Mouse (Mus musculus) hindbrain, embryonic 16.5 days (tissue): ENCODE data around the gene Ccr6. TPM values are rescaled to one million over a fixed set of nuclear protein-coding genes. Genes with fewer than 3 reads are reported as not detected.

ENCODE experiments used
- ATAC-seq: fragments of 200-750 bp; cut with Nextera tagmentation; 2 replicates; pipeline ENCODE4 v1.8.0; 2017; ENCODE audit warnings: moderate TSS enrichment, moderate library complexity
- H3K27ac ChIP-seq: fragments of 300-500 bp; sonication (generic); 2 replicates; pipeline ENCODE4 v1.5.1; 2014; ENCODE audit warnings: low read depth, mild to moderate bottlenecking, control low read depth, low read length, moderate library complexity
- H3K27me3 ChIP-seq: fragments of 300-500 bp; sonication (generic); replicated peaks from 2 replicates; pipeline ENCODE4 v1.6.1; 2014; ENCODE audit warnings: low read length; ENCODE audit not compliant: control insufficient read depth, insufficient read depth
- H3K36me3 ChIP-seq: fragments of 300-500 bp; sonication (generic); 2 replicates; pipeline ENCODE4 v1.6.1; 2014; ENCODE audit warnings: mild to moderate bottlenecking, low read length, moderate library complexity, mixed read lengths; ENCODE audit not compliant: control insufficient read depth, insufficient read depth
- H3K4me1 ChIP-seq: fragments of 300-500 bp; sonication (generic); 2 replicates; pipeline ENCODE4 v1.6.1; 2014; ENCODE audit warnings: low read depth, low read length; ENCODE audit not compliant: control insufficient read depth, insufficient read depth
- H3K4me2 ChIP-seq: fragments of 300-500 bp; sonication (generic); 2 replicates; pipeline ENCODE4 v1.6.1; 2014; ENCODE audit warnings: mild to moderate bottlenecking, low read length, control low read depth, moderate library complexity
- H3K4me3 ChIP-seq: fragments of 300-500 bp; sonication (generic); 2 replicates; pipeline ENCODE4 v1.5.1; 2014; ENCODE audit warnings: mild to moderate bottlenecking, low read length, control low read depth, moderate library complexity
- H3K9ac ChIP-seq: fragments of 300-500 bp; sonication (generic); 2 replicates; pipeline ENCODE4 v1.6.1; 2014; ENCODE audit warnings: low read depth, mild to moderate bottlenecking, control low read depth, low read length, moderate library complexity
- H3K9me3 ChIP-seq: fragments of 300-500 bp; sonication (generic); 2 replicates; pipeline ENCODE4 v1.6.1; 2014; ENCODE audit warnings: mild to moderate bottlenecking, low read length, moderate library complexity; ENCODE audit not compliant: control insufficient read depth
- WGBS: fragments of 180-500 bp; shearing (Covaris S2); extraction: QIAGEN DNeasy Blood & Tissue Kit; methylation state at CpG from one replicate; pipeline ENCODE4 v1.1.7; 2014; 5-methylcytosine and 5-hydroxymethylcytosine counted together
- polyA plus RNA-seq: library from polyadenylated mRNA; unstranded; fragments of >200 nt; fragmentation: Nextera tagmentation; extraction: Ambion mirVana; gene quantifications from 2 replicates; pipeline ENCODE4 v1.2.1, GENCODE M21; 2015

Ccr6 gene
- polyA plus RNA-seq, 1 experiment from 2014 or later: not detected

DNA sequence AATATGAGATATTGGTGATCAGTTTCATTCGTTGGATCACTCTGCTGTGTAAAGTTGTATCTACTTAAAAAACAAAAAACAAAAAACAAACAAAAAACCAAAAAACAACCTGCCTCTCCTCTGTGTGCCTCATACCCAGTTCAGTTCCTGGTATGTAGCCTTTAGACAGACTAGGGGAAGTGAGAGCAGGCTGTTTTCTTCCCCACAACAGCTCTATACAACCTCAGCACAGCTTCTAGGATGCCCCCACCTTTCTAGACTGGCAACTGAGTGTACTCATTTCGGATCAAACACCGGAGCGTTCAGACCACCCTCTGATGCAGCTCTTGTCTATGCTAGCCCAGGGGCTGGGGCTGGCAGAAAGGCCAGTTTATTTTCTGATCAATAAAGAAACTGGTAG is 10.1 kb upstream of the Ccr6 start:
- Histone ChIP-seq H3K4me2 (no peak overlapping the region), H3K9me3 (no peaks in the 10 kb centered on the region), H3K4me3 (no peak overlapping the region), H3K36me3 (no peaks in the 10 kb centered on the region), H3K9ac (no peak overlapping the region), H3K27ac (no peak overlapping the region), H3K4me1 (no peaks in the 10 kb centered on the region), H3K27me3 (no peaks in the 10 kb centered on the region)
- WGBS: 81% methylated on average over 4 of the region's 4 CpGs
- ATAC-seq: no peak

- ATAC-seq: no peak
- Histone ChIP-seq H3K4me2 (no peak overlapping the region), H3K4me3 (no peak overlapping the region), H3K27me3 (no peaks in the 10 kb centered on the region), H3K27ac (no peak overlapping the region), H3K4me1 (no peaks in the 10 kb centered on the region), H3K9me3 (no peaks in the 10 kb centered on the region), H3K9ac (no peak overlapping the region), H3K36me3 (no peaks in the 10 kb centered on the region)
- 45% methylated on average over 9 of the region's 9 CpGs for WGBS
Observed at GRCm38 (mm10) chr17:8228622-8229021, 7.2 kb upstream of the Ccr6 start.

DNA sequence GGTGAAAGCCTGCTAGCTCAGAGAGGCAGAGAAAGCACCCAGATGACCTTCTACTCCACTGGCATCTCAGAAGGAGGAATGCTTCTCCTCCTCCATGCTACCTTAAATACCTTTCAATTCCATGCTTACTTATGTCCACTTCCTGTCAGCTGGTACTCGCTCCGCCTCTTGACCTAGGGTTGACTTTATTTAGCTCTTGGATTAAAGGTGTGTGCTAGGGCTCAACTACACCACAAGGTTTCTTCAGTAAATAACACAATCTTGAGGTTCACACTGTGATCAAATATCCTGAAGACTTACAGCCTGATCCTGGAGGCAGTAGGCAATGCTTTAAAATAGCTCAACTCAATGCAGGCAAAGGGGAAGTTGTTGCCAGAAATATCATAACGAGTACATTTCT is 6.2 kb upstream of the Ccr6 start:
- Histone ChIP-seq H3K4me1 (no peaks in the 10 kb centered on the region), H3K27ac (no peak overlapping the region), H3K4me2 (no peak overlapping the region), H3K9ac (no peak overlapping the region), H3K27me3 (no peaks in the 10 kb centered on the region), H3K9me3 (no peaks in the 10 kb centered on the region), H3K4me3 (no peak overlapping the region), H3K36me3 (no peaks in the 10 kb centered on the region)
- no peak for ATAC-seq
- WGBS: 98% methylated on average over 3 of the region's 3 CpGs

DNA sequence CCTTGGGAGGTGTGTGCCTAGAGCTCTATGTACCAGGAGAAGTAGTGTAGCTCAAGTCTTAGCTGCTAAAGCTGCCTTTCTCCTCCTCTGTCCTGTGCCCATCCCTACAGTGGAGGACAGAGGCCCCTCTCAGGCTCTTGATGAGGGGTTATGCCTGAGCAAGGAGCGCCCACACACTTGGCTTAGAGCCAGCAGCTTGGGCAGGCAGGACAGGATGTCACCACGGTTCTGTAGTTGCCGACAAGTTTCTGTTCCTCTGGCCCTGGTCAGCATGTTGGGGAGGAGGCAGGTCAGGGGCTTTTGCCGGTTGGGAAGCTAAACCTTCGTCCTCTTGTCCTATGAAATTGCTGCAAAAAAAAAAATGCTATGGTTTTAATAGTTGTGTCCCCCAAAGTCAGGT is 3.8 kb upstream of the Ccr6 start:
- no peak overlapping the region for H3K4me2 ChIP-seq
- ATAC-seq: no peak
- H3K36me3 ChIP-seq: no peaks in the 10 kb centered on the region
- H3K27ac ChIP-seq: no peak overlapping the region
- no peak overlapping the region for H3K4me3 ChIP-seq
- 60% methylated on average over 5 of the region's 5 CpGs for WGBS
- no peaks in the 10 kb centered on the region for H3K27me3 ChIP-seq
- no peak overlapping the region for H3K9ac ChIP-seq
- H3K9me3 ChIP-seq: no peaks in the 10 kb centered on the region
- no peaks in the 10 kb centered on the region for H3K4me1 ChIP-seq

- Histone ChIP-seq H3K27ac (no peak overlapping the region), H3K4me3 (no peak overlapping the region)
- 80% methylated on average over 15 of the region's 15 CpGs for WGBS
Observed at GRCm38 (mm10) chr17:8233618-8234214, 2.1 kb upstream of the Ccr6 start.

GRCm38 (mm10) chr17:8234537-8234936 is 1.3 kb upstream of the Ccr6 start:
- ATAC-seq: no peak
- no peak overlapping the region for H3K27ac ChIP-seq
- no peaks in the 10 kb centered on the region for H3K36me3 ChIP-seq
- no peaks in the 10 kb centered on the region for H3K4me1 ChIP-seq
- H3K27me3 ChIP-seq: no peaks in the 10 kb centered on the region
- 89% methylated on average over 4 of the region's 4 CpGs for WGBS
- no peak overlapping the region for H3K4me2 ChIP-seq
- no peak overlapping the region for H3K4me3 ChIP-seq
- H3K9me3 ChIP-seq: no peaks in the 10 kb centered on the region
- no peak overlapping the region for H3K9ac ChIP-seq

More at GRCm38 (mm10) chr17:8233618-8234214, 2.1 kb upstream of the Ccr6 start:
- H3K9me3 ChIP-seq: no peaks in the 10 kb centered on the region
- H3K27me3 ChIP-seq: no peaks in the 10 kb centered on the region
- H3K4me2 ChIP-seq: no peak overlapping the region
- no peaks in the 10 kb centered on the region for H3K4me1 ChIP-seq
- no peak for ATAC-seq
- H3K9ac ChIP-seq: no peak overlapping the region
- no peaks in the 10 kb centered on the region for H3K36me3 ChIP-seq

GRCm38 (mm10) chr17:8238012-8238710 is 2.3 kb downstream of the Ccr6 start:
- Histone ChIP-seq H3K4me3 (no peak overlapping the region), H3K9me3 (no peaks in the 10 kb centered on the region), H3K9ac (no peak overlapping the region), H3K4me2 (no peak overlapping the region), H3K4me1 (no peaks in the 10 kb centered on the region), H3K36me3 (no peaks in the 10 kb centered on the region), H3K27ac (no peak overlapping the region), H3K27me3 (no peaks in the 10 kb centered on the region)
- WGBS: 83% methylated on average over 15 of the region's 15 CpGs
- no peak for ATAC-seq

GRCm38 (mm10) chr17:8239561-8239960 is 3.7 kb downstream of the Ccr6 start:
- no peaks in the 10 kb centered on the region for H3K27me3 ChIP-seq
- H3K4me1 ChIP-seq: no peaks in the 10 kb centered on the region
- H3K9ac ChIP-seq: no peak overlapping the region
- no peak for ATAC-seq
- 70% methylated on average over 3 of the region's 3 CpGs for WGBS
- no peak overlapping the region for H3K27ac ChIP-seq
- H3K4me2 ChIP-seq: no peak overlapping the region
- no peaks in the 10 kb centered on the region for H3K9me3 ChIP-seq
- H3K4me3 ChIP-seq: no peak overlapping the region
- no peaks in the 10 kb centered on the region for H3K36me3 ChIP-seq

DNA sequence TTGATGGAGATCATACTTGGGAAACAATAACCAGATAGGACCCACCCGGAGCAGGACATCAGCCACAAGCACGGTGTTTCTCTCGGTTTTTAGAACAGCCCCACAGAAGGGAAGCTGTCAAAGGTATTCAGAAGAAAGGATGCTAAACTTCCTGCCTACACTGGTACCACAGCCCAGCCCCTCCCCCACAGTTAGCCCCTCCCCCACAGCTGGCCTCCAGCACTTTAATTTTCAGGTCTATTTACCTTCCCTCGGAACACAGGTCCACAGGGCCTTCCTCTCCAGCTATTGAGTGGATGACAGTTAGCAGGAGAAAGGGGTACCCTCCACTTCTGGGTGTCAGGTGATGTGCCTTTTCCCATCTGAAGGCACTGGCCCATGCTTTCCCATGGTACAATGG is 4.7 kb downstream of the Ccr6 start:
- Histone ChIP-seq H3K4me3 (no peak overlapping the region), H3K27me3 (no peaks in the 10 kb centered on the region), H3K27ac (no peak overlapping the region), H3K9ac (no peak overlapping the region), H3K4me1 (no peaks in the 10 kb centered on the region), H3K9me3 (no peaks in the 10 kb centered on the region), H3K4me2 (no peak overlapping the region), H3K36me3 (no peaks in the 10 kb centered on the region)
- WGBS: 68% methylated on average over 4 of the region's 4 CpGs
- no peak for ATAC-seq
